Mouse (Mus musculus) midbrain, embryonic 14.5 days (tissue): ENCODE data around the gene Tent4a. TPM values are rescaled to one million over a fixed set of nuclear protein-coding genes. Genes with fewer than 3 reads are reported as not detected.

Source experiments
- ATAC-seq: fragments of 200-750 bp; cut with Nextera tagmentation; 2 replicates; pipeline ENCODE4 v1.8.0; 2017; ENCODE audit warnings: moderate number of reproducible peaks, moderate library complexity; ENCODE audit not compliant: low FRiP score, low TSS enrichment
- DNase-seq: peaks from one replicate; pipeline ENCODE4 v3.0.0-alpha.2; 2015
- H3K27ac ChIP-seq: fragments of 300-500 bp; sonication (generic); replicated peaks from 2 replicates; pipeline ENCODE4 v1.5.1; 2014; ENCODE audit warnings: mild to moderate bottlenecking, low read depth, low read length, moderate library complexity
- H3K27me3 ChIP-seq: fragments of 300-500 bp; sonication (generic); 2 replicates; pipeline ENCODE4 v1.6.1; 2014; ENCODE audit warnings: low read length, control low read depth, mixed read lengths; ENCODE audit not compliant: control insufficient read depth, insufficient read depth
- H3K36me3 ChIP-seq: fragments of 300-500 bp; sonication (generic); 2 replicates; pipeline ENCODE4 v1.6.1; 2014; ENCODE audit warnings: low read length, control low read depth; ENCODE audit not compliant: control insufficient read depth, insufficient read depth
- H3K4me1 ChIP-seq: fragments of 300-500 bp; sonication (generic); 2 replicates; pipeline ENCODE4 v1.6.1; 2014; ENCODE audit warnings: mild to moderate bottlenecking, antibody characterized with exemption, low read length, control low read depth; ENCODE audit not compliant: control insufficient read depth, insufficient read depth
- H3K4me2 ChIP-seq: fragments of 300-500 bp; sonication (generic); 2 replicates; pipeline ENCODE4 v1.6.1; 2014; ENCODE audit warnings: mild to moderate bottlenecking, low read length, moderate library complexity
- H3K4me3 ChIP-seq: fragments of 300-500 bp; sonication (generic); replicated peaks from 2 replicates; pipeline ENCODE4 v1.5.1; 2014; ENCODE audit warnings: low read depth, low read length
- H3K9ac ChIP-seq: fragments of 300-500 bp; sonication (generic); replicated peaks from 2 replicates; pipeline ENCODE4 v1.6.1; 2014; ENCODE audit warnings: mild to moderate bottlenecking, low read length, moderate library complexity
- H3K9me3 ChIP-seq: fragments of 300-500 bp; sonication (generic); 2 replicates; pipeline ENCODE4 v1.6.1; 2016; ENCODE audit warnings: low read length, control low read depth, mixed read lengths; ENCODE audit not compliant: control insufficient read depth
- WGBS: fragments of 180-500 bp; shearing (Covaris S2); extraction: QIAGEN DNeasy Blood & Tissue Kit; methylation state at CpG from one replicate; pipeline ENCODE4 v1.1.7; 2014; 5-methylcytosine and 5-hydroxymethylcytosine counted together
- polyA plus RNA-seq: library from polyadenylated mRNA; unstranded; fragments of >200 nt; fragmentation: Nextera tagmentation; extraction: Ambion mirVana; gene quantifications from 2 replicates; pipeline ENCODE4 v1.2.1, GENCODE M21; 2014

Gene Tent4a
- polyA plus RNA-seq, 1 experiment from 2014 or later = 11.5 TPM

- Histone ChIP-seq H3K9me3 (no peaks in the 10 kb centered on the region), H3K36me3 (no peaks in the 10 kb centered on the region), H3K4me2 (no peak overlapping the region), H3K9ac (no peak overlapping the region), H3K4me1 (no peaks in the 10 kb centered on the region), H3K4me3 (no peak overlapping the region), H3K27me3 (no peaks in the 10 kb centered on the region), H3K27ac (no peak overlapping the region)
- ATAC-seq (no peak), DNase-seq (no peak)
- 95% methylated on average over 2 of the region's 2 CpGs for WGBS
Measured at GRCm38 (mm10) chr13:69458891-69459290, 75.5 kb downstream of the Tent4a start.

DNA sequence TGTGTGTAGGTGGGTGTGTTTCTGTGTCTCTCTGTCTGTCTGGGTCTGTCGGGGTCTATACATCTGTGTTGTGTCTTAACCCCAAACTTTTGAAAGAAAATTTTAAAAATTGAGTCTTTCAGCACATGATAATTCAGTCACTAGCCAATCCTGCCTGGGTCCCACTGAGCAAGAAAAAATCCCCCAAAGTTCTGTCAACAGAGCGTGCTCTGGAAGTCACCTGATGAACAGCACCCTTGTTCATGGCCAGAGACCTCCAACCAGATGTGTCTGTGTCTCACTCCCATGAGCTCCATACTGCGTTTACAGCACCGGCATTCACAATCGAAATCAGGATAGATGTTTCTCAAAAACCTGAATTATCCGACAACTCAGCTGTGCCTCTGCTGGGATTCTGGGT is 76.0 kb downstream of the Tent4a start:
- 92% methylated on average over 6 of the region's 6 CpGs for WGBS
- H3K27me3 ChIP-seq = no peaks in the 10 kb centered on the region
- no peak overlapping the region for H3K9ac ChIP-seq

GRCm38 (mm10) chr13:69457105-69457504 is 77.3 kb downstream of the Tent4a start:
- DNase-seq = no peak
- Histone ChIP-seq H3K27ac (no peak overlapping the region), H3K4me3 (no peak overlapping the region), H3K9ac (no peak overlapping the region), H3K27me3 (no peaks in the 10 kb centered on the region), H3K36me3 (no peaks in the 10 kb centered on the region), H3K4me2 (no peak overlapping the region), H3K9me3 (no peaks in the 10 kb centered on the region), H3K4me1 (no peaks in the 10 kb centered on the region)
- no peak for ATAC-seq
- 89% methylated on average over 2 of the region's 2 CpGs for WGBS

More for the DNA sequence above, 76.0 kb downstream of the Tent4a start:
- Histone ChIP-seq H3K27ac (no peak overlapping the region), H3K4me2 (no peak overlapping the region), H3K9me3 (no peaks in the 10 kb centered on the region), H3K36me3 (no peaks in the 10 kb centered on the region), H3K4me1 (no peaks in the 10 kb centered on the region), H3K4me3 (no peak overlapping the region)
- ATAC-seq (no peak), DNase-seq (no peak)

DNA sequence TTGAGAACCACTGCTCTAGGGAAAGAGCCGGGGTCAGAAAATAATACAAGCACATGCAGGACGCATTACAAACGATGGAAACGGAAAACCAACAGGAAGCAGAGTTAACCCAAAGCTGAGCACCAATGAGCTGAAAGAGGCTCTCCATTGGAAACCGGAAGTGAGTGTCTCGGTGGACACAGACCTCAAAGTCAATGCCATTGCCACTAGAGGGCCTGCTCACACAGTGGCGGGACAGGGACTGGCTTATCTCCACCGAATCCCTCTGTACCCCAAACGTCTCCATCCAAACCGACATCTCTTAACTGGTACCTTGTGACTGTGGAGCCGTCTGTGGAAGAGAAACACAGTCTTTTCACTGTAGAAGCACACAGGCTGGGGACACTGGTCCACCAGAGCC is 77.8 kb downstream of the Tent4a start:
- H3K36me3 ChIP-seq = no peaks in the 10 kb centered on the region
- 79% methylated on average over 11 of the region's 11 CpGs for WGBS
- no peak for DNase-seq

GRCm38 (mm10) chr13:69455476-69456175 is 78.8 kb downstream of the Tent4a start:
- Histone ChIP-seq H3K4me3 (no peak overlapping the region), H3K9ac (no peak overlapping the region), H3K4me1 (no peaks in the 10 kb centered on the region), H3K27ac (no peak overlapping the region), H3K36me3 (no peaks in the 10 kb centered on the region), H3K27me3 (no peaks in the 10 kb centered on the region), H3K9me3 (no peaks in the 10 kb centered on the region), H3K4me2 (no peak overlapping the region)
- ATAC-seq = no peak
- DNase-seq = peak; percentile 30
- 79% methylated on average over 14 of the region's 14 CpGs for WGBS

More for the DNA sequence above, 77.8 kb downstream of the Tent4a start:
- Histone ChIP-seq H3K4me3 (no peak overlapping the region), H3K9me3 (no peaks in the 10 kb centered on the region), H3K27ac (no peak overlapping the region), H3K4me2 (no peak overlapping the region), H3K9ac (no peak overlapping the region), H3K4me1 (no peaks in the 10 kb centered on the region), H3K27me3 (no peaks in the 10 kb centered on the region)
- ATAC-seq = no peak

Other genes with a start within 250 kb of the Tent4a start
- gene Nsun2, start 871 bp downstream of the Tent4a start, polyA plus RNA-seq = 57.3 and 82.8 TPM in 2 replicates
- gene Srd5a1, start 76.8 kb upstream of the Tent4a start, polyA plus RNA-seq = 21.8 and 25.5 TPM in 2 replicates
- 34.4 and 43.7 TPM in 2 replicates for gene Ube2ql1, start 205.3 kb upstream of the Tent4a start, polyA plus RNA-seq